Mouse (Mus musculus) hindbrain, embryonic 16.5 days (tissue): ENCODE data around the gene Padi1. TPM values are rescaled to one million over a fixed set of nuclear protein-coding genes. Genes with fewer than 3 reads are reported as not detected.

Experiments
- ATAC-seq: fragments of 200-750 bp; cut with Nextera tagmentation; 2 replicates; pipeline ENCODE4 v1.8.0; 2017; ENCODE audit warnings: moderate TSS enrichment, moderate library complexity
- H3K27ac ChIP-seq: fragments of 300-500 bp; sonication (generic); 2 replicates; pipeline ENCODE4 v1.5.1; 2014; ENCODE audit warnings: low read depth, mild to moderate bottlenecking, control low read depth, low read length, moderate library complexity
- H3K27me3 ChIP-seq: fragments of 300-500 bp; sonication (generic); replicated peaks from 2 replicates; pipeline ENCODE4 v1.6.1; 2014; ENCODE audit warnings: low read length; ENCODE audit not compliant: control insufficient read depth, insufficient read depth
- H3K36me3 ChIP-seq: fragments of 300-500 bp; sonication (generic); 2 replicates; pipeline ENCODE4 v1.6.1; 2014; ENCODE audit warnings: mild to moderate bottlenecking, low read length, moderate library complexity, mixed read lengths; ENCODE audit not compliant: control insufficient read depth, insufficient read depth
- H3K4me1 ChIP-seq: fragments of 300-500 bp; sonication (generic); 2 replicates; pipeline ENCODE4 v1.6.1; 2014; ENCODE audit warnings: low read depth, low read length; ENCODE audit not compliant: control insufficient read depth, insufficient read depth
- H3K4me2 ChIP-seq: fragments of 300-500 bp; sonication (generic); 2 replicates; pipeline ENCODE4 v1.6.1; 2014; ENCODE audit warnings: mild to moderate bottlenecking, low read length, control low read depth, moderate library complexity
- H3K4me3 ChIP-seq: fragments of 300-500 bp; sonication (generic); 2 replicates; pipeline ENCODE4 v1.5.1; 2014; ENCODE audit warnings: mild to moderate bottlenecking, low read length, control low read depth, moderate library complexity
- H3K9ac ChIP-seq: fragments of 300-500 bp; sonication (generic); 2 replicates; pipeline ENCODE4 v1.6.1; 2014; ENCODE audit warnings: low read depth, mild to moderate bottlenecking, control low read depth, low read length, moderate library complexity
- H3K9me3 ChIP-seq: fragments of 300-500 bp; sonication (generic); 2 replicates; pipeline ENCODE4 v1.6.1; 2014; ENCODE audit warnings: mild to moderate bottlenecking, low read length, moderate library complexity; ENCODE audit not compliant: control insufficient read depth
- WGBS: fragments of 180-500 bp; shearing (Covaris S2); extraction: QIAGEN DNeasy Blood & Tissue Kit; methylation state at CpG from one replicate; pipeline ENCODE4 v1.1.7; 2014; 5-methylcytosine and 5-hydroxymethylcytosine counted together
- polyA plus RNA-seq: library from polyadenylated mRNA; unstranded; fragments of >200 nt; fragmentation: Nextera tagmentation; extraction: Ambion mirVana; gene quantifications from 2 replicates; pipeline ENCODE4 v1.2.1, GENCODE M21; 2015

Gene Padi1
- polyA plus RNA-seq, 1 experiment from 2014 or later = not detected

DNA sequence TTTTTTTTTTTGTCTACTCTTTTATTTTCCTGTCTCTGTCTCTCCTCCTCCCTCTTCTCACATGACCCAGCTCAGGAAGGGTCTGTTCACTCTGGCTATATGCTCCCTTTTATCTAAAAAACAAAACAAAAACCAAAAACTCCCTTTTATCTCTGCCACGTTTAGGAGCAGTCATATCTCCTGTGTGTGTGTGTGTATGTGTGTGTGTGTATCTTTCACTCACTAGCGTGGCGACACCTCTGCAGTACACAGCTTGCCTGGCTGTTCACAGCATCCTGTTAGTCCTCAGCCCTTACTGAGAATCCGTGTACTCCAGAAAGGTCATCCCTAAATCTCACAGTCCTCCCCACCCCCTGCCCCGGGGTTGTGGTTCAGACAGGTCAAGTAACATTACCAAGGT lies 30.1 kb downstream of the Padi1 start:
- Histone ChIP-seq H3K9ac (no peak overlapping the region), H3K27me3 (0 out of 2 replicates have a peak, but pooled peaks cover 7% of the 10 kb centered on the region), H3K4me2 (no peak overlapping the region), H3K27ac (no peak overlapping the region), H3K4me3 (no peak overlapping the region), H3K9me3 (no peaks in the 10 kb centered on the region), H3K36me3 (no peaks in the 10 kb centered on the region), H3K4me1 (no peaks in the 10 kb centered on the region)
- 81% methylated on average over 5 of the region's 5 CpGs for WGBS
- ATAC-seq = no peak

DNA sequence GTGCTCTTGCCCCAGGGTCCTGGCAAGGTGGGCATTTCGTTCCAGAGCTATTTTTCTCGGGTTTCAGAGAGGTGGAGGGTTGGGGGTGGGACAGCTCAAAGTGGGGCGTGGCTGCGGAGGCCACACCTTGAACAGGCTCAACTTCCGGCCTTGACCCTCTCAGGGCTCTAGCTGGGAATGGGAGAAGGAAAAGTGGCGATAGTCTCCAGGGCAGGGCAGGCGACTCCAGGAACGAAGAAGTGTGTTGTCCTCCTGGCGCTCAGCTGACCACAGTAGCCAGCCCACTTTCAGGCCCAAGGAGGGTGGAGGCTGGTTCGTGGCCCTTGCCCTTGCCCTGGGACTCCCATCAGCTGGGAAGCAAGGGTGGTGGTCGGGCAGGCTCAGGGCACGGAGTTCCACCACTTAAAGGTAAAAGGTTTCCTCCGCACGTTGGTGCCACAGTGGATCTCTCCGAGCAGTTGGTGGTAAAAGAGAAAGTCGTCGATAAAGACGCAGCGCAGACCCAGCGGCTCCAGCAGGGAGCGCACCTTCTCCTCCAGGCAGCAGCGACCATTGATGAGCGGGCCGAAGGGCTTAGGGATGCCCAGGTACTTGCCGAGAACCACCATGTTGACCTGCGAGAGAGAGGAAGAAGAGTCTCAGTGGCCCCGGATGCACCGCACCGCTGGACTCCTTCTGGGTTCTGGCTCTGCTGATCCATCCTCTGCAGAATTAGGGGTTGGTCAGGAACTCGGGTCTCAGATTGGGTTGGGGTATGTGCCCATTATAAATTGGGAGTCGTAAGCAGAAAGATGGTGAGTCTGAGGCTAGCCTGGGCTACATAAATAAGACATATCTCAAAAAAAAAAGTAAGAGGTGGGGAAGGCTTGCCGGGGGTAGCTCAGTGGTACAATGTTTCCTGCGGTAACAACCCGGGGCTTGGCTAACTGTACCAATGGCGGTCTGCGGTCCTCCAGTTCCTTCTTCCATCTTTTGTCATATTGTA lies 31.0 kb downstream of the Padi1 start:
- H3K27me3 ChIP-seq = 0 out of 2 replicates have a peak, but pooled peaks cover 7% of the 10 kb centered on the region
- H3K4me1 ChIP-seq = no peaks in the 10 kb centered on the region
- no peak overlapping the region for H3K27ac ChIP-seq
- H3K4me2 ChIP-seq = peak overlapping the region; percentile 40
- H3K36me3 ChIP-seq = no peaks in the 10 kb centered on the region
- H3K9ac ChIP-seq = peak overlapping the region; percentile 5; the same call in 1 of the 2 replicates
- 29% methylated on average over 36 of the region's 36 CpGs for WGBS
- no peaks in the 10 kb centered on the region for H3K9me3 ChIP-seq
- no peak for ATAC-seq
- peak overlapping the region; percentile 15 for H3K4me3 ChIP-seq

DNA sequence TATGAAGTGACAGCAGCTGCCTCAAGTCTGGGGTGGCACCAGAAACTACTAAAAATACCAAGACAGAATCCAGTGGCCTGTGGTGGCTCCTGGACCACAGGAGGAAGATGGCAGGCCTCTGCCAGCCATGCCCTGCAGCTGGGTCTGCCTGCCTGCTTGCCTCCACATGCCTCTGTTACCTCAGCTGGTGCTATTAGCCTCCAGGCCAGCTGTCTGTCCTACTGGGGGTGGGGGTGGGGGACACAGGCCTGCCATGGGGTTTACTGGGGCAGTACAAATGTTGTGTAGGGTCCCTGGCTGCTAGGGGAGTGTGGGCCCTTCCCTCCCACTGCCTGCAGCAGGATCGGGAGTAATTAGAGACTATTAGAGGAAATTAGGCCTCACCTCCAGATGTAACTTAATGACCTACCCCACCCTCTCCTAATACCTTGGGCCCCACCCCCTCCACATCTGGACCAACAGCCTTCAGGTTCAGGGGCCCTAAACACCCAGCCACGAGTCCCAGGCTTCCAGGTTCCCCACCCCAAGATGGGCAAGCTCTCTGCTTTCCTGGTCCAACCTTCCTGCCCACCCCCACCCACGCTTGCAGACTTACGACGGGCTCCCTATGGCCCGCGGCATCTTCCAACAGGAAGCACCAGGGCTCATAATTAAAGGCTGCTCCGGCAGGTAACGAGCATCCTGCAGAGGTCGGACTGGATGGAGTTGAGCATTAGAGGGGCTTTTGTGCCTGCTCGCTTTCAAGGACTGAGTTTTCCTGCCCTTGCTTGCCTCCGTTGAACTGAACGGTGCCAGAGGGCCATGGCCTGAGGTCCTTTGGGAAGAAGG lies 32.0 kb downstream of the Padi1 start:
- WGBS = 28% methylated on average over 13 of the region's 13 CpGs
- Histone ChIP-seq H3K4me2 (no peak overlapping the region), H3K27me3 (0 out of 2 replicates have a peak, but pooled peaks cover 7% of the 10 kb centered on the region)

DNA sequence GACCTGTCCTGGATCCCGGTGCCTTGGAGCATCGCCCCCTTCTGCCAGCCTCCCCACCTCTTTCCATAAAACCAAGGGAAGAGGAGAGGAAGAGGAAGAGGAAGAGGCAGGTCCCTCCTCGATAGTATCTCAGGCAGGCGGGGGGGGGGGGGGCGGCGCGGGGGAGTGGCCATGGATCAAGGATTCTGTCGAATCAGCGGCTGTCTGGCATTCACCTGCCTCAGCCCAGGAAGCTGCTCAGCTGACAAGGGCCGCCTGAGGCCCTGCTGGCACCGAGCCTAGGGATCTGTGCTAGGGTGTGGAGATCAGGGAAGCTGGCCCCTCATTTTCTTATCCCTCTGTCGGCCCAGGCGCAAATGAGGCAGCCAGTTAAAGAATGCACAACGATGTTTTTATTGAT lies 33.0 kb downstream of the Padi1 start:
- no peak overlapping the region for H3K9ac ChIP-seq
- H3K4me2 ChIP-seq = no peak overlapping the region
- no peaks in the 10 kb centered on the region for H3K9me3 ChIP-seq
- H3K27me3 ChIP-seq = 0 out of 2 replicates have a peak, but pooled peaks cover 7% of the 10 kb centered on the region
- ATAC-seq = no peak
- H3K4me3 ChIP-seq = no peak overlapping the region
- no peak overlapping the region for H3K27ac ChIP-seq
- no peaks in the 10 kb centered on the region for H3K36me3 ChIP-seq
- no peaks in the 10 kb centered on the region for H3K4me1 ChIP-seq
- 22% methylated on average over 14 of the region's 14 CpGs for WGBS

More for the DNA sequence above, 32.0 kb downstream of the Padi1 start:
- Histone ChIP-seq H3K36me3 (no peaks in the 10 kb centered on the region), H3K9ac (no peak overlapping the region), H3K9me3 (no peaks in the 10 kb centered on the region), H3K4me1 (no peaks in the 10 kb centered on the region), H3K27ac (no peak overlapping the region), H3K4me3 (no peak overlapping the region)
- ATAC-seq = no peak

- no peak for ATAC-seq
- no peaks in the 10 kb centered on the region for H3K9me3 ChIP-seq
- 0 out of 2 replicates have a peak, but pooled peaks cover 7% of the 10 kb centered on the region for H3K27me3 ChIP-seq
- no peak overlapping the region for H3K27ac ChIP-seq
- no peak overlapping the region for H3K4me3 ChIP-seq
- H3K4me1 ChIP-seq = no peaks in the 10 kb centered on the region
- no peak overlapping the region for H3K4me2 ChIP-seq
- no peaks in the 10 kb centered on the region for H3K36me3 ChIP-seq
- no peak overlapping the region for H3K9ac ChIP-seq
- WGBS = 74% methylated on average over 8 of the region's 8 CpGs
Measured at GRCm38 (mm10) chr4:140812191-140812590, 33.4 kb downstream of the Padi1 start.

- 0 out of 2 replicates have a peak, but pooled peaks cover 7% of the 10 kb centered on the region for H3K27me3 ChIP-seq
- no peaks in the 10 kb centered on the region for H3K4me1 ChIP-seq
- H3K36me3 ChIP-seq = no peaks in the 10 kb centered on the region
- 76% methylated on average over 16 of the region's 16 CpGs for WGBS
- no peak within 1 kb of the TSS for H3K4me2 ChIP-seq
- no peak within 1 kb of the TSS for H3K27ac ChIP-seq
- no peak for ATAC-seq
- no peak within 1 kb of the TSS for H3K9ac ChIP-seq
- no peak within 1 kb of the TSS for H3K4me3 ChIP-seq
- H3K9me3 ChIP-seq = no peaks in the 10 kb centered on the region
Measured at GRCm38 (mm10) chr4:140810458-140811260, 34.9 kb downstream of the Padi1 start, which contains the start of gene Padi3. Padi3 (minus strand) TSS chr4:140810648.

DNA sequence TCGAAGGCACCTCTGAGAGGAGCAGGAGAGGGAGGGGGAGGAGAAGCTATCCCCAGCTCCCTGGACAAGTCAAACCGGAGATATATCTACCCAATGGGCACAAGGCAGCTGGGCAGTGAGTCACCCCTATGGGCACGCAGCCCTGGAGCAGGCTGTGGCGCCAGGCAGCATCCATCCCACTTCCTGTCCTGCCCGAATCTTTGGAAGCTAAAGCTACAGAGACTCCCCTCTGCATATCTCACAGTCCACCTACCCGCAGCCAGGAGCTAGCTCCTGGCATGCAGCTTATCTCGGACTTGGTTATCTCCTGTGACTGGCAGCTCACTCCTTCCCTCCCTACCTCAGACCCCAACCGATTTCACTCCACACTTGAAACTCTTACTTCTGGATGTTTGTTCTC lies 36.5 kb downstream of the Padi1 start:
- 87% methylated on average over 8 of the region's 8 CpGs for WGBS

GRCm38 (mm10) chr4:140804601-140805000 lies 41.0 kb downstream of the Padi1 start:
- WGBS = 88% methylated on average over 9 of the region's 9 CpGs

More for the DNA sequence above, 36.5 kb downstream of the Padi1 start:
- Histone ChIP-seq H3K4me1 (no peaks in the 10 kb centered on the region), H3K27me3 (0 out of 2 replicates have a peak, but pooled peaks cover 2% of the 10 kb centered on the region), H3K36me3 (no peaks in the 10 kb centered on the region), H3K9me3 (no peaks in the 10 kb centered on the region), H3K27ac (no peak overlapping the region), H3K9ac (no peak overlapping the region), H3K4me3 (no peak overlapping the region), H3K4me2 (no peak overlapping the region)
- ATAC-seq = no peak

More at GRCm38 (mm10) chr4:140804601-140805000, 41.0 kb downstream of the Padi1 start:
- H3K4me1 ChIP-seq = no peaks in the 10 kb centered on the region
- no peak for ATAC-seq
- no peak overlapping the region for H3K4me2 ChIP-seq
- H3K9ac ChIP-seq = no peak overlapping the region
- H3K36me3 ChIP-seq = no peaks in the 10 kb centered on the region
- no peak overlapping the region for H3K27ac ChIP-seq
- no peaks in the 10 kb centered on the region for H3K27me3 ChIP-seq
- no peaks in the 10 kb centered on the region for H3K9me3 ChIP-seq
- H3K4me3 ChIP-seq = no peak overlapping the region
